Mouse (Mus musculus) layer of hippocampus, adult 9-11 months (tissue): ENCODE measurements around the gene Man2c1.

Source experiments
- DNase-seq: peaks from one replicate; pipeline ENCODE4 v3.0.0; 2022

The Man2c1 gene

DNA sequence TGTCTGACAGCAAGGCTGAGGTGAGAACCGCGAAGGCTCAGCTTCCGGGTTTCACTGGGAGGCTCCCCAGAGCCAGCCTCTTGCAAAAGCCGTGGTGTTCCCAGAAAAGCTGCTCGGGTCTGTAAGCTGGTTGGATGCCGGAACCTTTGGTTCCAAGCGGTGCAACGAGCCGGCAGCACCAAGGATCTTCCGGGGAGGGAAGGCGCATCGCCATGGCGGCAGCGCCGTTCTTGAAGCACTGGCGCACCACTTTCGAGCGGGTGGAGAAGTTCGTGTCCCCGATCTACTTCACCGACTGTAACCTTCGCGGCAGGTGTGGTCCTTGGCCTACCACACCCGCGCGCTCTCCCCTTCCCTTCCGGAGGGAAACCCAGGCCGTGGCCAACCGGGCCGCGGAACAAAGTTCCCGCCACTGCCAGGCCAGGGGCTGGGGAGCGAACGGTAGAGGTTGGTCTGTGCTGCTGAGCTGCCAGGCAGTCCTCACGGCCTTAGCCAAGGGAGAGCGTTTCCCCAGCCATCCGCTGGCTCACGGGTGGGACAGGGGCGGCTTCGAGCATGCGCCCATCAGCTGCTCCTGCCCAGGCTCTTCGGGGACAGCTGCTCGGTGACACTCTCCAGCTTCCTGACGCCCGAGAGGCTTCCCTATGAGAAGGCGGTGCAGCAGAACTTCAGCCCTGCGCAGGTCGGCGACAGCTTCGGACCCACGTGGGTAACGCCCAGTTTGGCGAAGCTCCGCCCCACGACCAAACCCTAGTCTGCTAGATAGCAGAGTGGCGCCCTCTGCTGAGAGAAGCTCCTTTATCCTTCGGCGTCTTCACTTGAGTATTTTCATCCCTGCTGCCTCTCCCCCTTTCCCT lies at the start of gene Man2c1:
Gene Man2c1 (plus strand): TSS at position 114 of the 857 bp plus-strand sequence.
- DNase-seq: peak; percentile 97

DNA sequence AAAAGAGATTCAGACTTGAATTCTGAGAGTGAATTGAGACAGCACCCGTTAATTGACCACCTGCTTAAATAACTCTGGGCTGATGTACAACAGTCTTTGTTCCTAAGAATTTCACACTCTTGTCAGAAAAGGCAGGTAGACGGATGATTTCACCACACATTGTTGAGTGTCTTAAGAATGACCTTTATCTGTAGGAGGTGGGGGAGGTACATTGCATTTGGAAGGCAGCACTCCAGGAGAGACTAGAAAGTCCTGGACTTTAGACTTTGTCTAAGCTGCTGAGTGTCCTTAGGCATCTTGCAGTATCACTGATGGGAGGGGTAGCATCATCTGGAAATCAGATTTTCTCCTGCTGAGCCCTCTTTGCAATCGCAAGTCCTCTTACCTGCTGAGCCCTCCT lies 48.3 kb upstream of the Man2c1 start:
- DNase-seq: no peak

DNA sequence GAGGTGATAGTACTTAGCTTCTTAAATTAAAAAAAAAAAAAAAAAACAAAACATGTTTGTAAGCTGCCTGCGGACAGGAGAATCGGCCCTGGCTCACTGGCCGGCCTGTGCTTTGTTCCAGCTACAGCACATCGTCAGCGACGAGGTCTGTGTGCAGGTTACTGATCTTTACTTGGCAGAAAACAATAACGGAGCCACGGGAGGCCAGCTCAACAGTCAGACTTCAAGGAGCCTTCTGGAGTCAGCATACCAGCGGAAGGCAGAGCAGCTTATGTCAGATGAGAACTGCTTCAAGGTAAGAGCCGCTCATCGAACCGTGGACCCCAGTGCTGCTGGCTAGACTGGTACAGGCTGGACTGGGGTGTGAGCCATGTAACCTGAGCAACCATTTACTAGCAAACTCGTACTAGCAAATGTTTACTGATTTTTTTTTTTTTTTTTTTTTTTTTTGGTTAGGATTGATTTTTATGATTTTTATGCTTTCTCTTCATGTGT lies 13.2 kb upstream of the Man2c1 start:
- no peak for DNase-seq

DNA sequence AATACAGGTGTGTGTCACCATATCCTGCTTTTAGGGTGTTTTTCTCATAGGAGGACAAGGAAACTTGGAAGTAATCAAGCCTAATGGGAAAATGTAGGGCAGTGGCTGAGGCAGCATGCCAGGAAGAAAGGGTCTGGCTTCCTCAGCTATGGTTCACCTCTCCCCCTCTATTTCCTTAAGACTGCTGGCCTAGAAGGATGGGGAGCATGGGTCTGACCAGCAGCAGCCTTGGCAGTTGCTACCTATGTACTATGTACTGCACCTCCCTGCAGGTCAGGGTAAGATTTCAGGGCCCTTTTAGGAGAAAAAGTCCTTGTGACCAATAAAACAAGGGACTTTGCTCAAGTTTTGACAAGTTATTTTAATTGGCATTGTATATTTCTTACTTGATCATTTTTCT lies 849 bp upstream of the Man2c1 start:
- DNase-seq: no peak

DNA sequence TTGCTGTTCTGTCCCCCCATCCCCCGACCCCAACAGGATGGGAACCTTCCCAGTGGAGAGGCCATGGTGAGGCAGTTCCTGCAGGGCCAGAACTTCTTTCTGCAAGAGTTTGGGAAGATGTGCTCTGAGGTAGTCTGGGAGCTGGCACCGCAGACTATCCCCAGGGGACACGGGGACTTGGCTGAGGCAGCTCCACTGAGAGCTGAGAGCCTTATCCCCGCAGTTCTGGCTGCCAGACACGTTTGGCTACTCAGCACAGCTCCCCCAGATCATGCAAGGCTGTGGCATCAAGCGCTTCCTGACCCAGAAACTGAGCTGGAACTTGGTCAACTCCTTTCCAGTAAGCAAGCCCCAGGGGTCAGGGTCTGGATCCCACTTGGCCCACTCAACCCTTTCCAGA lies 6.8 kb downstream of the Man2c1 start:
- no peak for DNase-seq

DNA sequence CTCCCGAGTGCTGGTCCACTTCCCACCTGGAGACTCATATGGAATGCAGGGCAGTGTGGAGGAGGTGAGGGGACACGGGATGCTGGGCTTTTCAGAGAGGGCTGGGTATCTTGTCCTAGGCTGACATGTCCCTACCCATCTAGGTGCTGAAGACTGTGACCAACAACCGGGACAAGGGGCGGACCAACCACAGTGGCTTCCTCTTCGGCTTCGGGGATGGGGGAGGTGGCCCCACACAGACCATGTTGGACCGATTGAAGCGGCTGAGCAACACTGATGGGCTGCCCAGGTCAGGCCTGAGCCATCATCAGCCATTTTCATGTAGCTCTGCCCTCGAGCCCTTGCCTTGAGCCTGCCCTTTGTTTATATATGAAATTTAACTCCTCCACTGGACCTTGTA lies 7.3 kb downstream of the Man2c1 start:
- DNase-seq: no peak

DNA sequence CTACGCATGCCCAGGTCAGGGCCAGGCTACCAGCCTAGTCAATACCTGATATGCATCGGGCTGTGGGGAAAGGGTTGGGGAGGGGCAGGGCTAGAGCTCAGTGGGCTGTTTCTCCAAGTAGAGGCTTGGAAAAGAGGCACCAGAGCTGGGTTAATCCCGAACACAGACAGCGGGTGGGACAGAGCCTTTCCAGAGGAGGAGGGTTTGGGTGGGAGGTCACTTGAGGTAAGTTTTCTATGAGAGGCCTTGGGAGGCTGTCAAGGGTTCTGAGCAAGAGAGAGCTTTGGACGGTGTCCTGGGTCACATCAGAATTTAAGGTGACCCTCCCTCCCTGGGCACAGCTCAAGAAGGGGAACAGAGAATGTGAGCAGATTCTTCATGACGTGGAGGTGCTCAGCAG lies 8.0 kb downstream of the Man2c1 start:
- no peak for DNase-seq

DNA sequence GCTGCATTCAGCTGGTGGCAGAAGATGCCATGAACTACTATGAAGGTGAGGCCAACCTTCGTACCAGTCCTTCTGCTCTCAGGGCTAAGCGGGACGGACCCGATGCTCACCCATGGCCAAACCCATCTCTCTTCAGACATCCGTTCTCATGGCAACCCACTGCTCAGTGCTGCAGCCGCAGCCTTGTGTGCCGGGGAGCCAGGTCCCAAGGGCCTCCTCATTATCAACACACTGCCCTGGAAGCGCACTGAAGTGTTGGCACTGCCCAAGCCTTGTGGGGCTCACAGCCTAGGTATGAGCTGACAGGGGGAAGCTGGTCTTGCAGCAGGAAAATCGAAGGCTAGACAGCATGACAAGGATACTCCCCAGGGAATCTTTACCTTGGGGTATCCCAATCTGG lies 8.6 kb downstream of the Man2c1 start:
- no peak for DNase-seq

DNA sequence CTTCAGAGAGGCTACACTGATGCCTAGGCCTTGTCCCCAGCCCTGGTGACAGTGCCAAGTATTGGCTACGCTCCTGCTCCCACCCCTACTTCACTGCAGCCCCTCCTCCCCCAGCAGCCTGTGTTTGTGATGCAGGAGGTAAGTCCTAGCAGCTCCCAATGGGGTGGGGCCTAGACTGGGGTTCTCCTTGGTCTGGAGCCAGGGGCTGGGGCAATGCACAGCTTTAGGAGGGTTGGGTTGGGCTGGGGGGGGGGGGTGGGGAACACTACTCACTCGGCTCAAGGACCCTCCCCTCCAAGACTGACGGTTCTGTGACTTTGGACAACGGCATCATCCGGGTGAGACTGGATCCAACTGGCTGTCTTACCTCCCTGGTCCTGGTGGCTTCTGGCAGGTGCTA lies 9.1 kb downstream of the Man2c1 start:
- no peak for DNase-seq

DNA sequence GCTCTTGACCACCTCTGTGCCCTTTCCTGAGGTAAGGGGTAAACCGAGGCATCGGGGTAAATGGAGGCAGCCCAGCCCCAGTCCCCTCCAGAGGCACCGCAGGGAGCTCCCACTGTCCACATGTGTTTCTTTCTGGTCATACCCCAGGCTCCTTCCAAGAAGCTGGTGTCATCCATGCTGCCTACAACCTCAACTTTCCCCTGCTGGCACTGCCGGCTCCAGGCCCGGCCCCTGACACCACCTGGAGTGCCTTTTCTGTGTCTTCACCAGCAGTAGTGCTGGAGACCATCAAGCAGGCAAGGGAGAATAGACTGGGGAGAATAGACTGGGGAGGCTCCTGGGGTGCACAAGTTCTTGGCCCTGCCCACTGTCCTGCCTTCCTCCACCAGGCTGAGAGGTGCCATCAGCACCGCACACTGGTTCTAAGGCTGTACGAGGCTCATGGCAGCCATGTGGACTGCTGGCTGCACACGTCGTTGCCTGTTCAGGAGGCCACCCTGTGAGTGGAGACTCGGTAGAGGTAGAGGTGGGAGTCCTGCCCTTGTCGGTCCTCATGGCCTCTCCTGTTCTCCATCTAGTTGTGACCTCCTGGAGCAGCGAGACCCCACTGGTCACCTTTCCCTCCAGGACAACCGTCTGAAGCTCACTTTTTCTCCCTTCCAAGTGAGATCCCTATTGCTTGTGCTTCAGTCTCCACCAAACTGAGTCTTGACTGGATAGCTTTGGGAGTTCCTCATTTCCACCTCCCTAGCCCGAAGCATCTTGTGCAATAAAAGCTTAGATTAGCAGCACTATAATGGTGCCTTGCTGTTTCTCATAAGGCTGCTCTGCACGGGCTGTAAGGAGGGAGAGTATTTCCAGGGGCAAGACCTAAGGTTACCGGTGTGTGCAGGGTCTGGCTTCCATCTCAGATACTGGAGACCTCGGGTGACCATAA lies 11.2 kb downstream of the Man2c1 start:
- DNase-seq: no peak

DNA sequence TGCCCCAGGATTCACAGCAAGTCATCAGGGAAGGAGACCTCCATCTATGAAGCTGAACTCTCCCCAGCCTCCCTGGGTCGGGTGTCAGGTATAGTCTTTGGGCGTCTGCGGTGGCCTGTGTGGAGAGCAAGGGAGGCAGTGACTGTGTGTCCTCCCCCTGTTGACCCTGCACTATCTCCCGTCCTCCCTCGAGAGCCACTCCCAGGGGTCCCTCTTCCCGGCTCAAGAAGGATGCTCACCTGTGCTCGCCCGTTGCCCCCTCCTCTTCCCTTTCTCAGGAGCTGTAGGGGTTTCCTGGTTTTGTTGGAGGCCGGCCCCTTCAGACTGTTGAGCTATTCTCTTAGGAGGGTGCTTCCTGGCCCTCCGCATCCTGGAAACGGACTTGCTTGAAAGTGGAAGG lies 12.7 kb downstream of the Man2c1 start:
- DNase-seq: no peak

DNA sequence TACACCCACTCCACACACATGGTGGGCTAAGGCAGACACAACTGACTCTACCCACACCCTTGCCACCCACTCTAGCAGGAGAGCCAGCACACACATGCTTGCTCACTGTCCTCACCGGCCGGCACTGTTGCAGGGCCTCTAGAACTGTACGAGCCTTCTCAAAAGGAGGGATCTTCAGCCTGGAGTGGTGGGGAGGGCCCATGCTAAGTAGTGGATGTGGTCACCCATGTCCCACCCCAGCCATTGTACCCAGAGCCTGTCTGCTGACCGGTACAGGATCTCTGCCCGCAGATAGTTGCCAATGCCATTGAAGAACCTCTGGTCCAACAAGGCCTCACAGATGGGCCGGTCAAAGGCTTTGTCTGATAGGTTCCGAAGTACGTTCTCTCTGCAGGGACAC lies 14.3 kb downstream of the Man2c1 start:
- DNase-seq: no peak

DNA sequence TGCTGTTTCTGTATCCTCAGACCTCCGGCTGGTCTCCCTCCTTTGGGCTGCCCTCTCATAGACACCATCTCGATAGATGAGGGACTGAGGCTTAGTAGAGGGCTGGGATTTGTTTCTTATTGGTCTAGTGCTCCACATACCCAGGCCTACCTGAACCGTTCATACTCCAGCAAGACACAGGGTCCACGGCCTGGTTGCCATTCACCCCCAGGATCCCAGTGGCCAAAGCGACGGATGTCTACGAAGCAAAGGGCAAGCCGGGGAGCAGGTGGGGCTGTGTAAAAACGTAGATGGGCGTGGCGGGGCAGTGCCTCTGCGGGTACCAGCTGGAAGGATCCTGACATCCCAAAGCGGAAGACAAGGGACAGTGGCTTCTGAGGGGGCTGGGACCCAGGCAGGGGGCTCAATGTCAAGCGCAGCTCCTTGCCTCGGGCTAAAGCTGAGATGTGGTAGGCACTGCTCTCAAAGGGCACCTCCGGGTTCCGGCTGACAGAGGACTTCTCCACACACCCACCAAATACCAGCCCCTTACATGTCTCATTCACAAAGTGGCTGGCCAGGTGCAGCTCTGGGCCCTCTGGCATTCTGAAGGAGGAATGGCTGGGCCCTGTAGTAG lies 16.1 kb downstream of the Man2c1 start:
- no peak for DNase-seq

DNA sequence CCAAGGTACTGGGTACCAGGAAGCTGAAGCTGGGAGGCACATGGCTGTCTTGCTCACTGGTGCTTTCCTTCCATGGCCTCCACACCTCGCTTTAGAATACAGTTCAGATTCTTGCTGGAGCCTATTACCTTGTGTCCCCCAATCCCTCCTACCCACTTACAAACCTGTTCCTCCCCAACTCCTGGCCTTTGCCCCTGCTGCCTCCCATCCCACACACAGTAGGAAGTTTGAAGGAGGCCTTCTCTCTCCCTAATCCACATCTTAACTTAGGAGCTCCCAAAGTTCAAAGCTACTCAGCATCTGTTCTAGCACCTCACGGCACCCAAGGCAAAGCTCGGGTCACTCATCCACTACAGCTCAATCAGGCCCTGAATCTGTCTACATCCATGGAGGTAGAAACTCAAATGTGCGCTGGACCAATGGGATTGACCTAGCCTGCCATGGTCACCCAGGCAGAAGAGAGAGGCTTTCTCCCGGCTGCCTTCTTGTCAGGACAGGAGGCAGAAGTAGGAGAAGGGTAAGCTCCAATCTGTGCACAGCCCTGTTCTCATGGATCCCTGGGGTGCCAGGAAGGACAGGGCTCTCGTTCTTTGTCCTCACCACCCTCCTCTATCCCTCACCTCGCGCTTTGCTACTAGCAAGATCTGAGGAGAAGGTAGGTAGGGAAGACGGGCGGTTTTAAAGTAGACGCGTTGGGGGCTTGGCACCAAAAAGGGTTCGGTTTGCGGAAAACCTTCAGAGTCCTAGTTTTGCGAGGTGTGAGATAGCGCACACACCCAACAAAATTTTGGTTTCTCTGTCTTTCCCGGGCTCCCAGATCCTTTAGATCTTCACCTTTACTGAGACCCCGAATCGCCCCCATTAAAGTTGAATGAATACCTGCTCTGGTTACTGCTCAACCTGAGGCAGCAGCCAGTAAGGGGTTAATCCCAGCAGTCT lies 17.0 kb downstream of the Man2c1 start:
- DNase-seq: no peak

DNA sequence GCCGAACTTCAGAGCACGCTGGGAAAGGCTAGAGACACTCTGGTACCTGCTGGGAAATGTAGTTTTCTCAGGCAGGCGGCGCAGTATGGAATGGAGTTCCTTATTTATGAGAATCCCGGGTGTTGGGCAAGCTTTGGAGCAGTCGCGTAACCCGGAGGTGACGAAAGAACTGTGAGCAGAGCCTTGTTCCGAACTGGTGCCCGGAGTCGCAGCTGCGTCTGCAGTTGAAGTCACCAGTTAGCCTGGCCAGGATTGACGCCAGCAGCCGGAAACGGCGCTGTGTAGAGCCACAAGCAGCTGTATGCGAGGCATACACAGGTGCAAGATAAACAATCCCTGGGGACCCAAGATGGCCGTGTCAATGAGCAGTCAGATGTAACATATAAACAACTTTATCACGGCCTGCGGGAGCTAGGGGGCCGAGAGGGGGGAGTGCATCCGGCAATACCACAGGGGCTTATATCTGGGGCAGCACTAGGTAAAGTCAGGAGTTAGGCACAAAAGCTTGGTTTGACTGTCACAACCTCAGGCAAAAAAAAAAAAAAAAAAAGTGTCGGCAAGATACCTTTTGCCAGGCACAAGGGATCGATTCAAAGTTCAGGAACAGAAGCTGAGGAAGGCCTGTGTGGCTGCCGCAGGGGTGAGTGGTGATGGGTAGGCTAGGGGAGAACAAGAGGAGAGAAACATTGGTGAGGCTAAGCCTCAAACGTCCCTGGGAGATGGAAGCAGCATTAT lies 17.8 kb downstream of the Man2c1 start, which contains the start of gene Neil1:
Gene Neil1 (minus strand): TSS at position 162 of the 735 bp plus-strand sequence.
- DNase-seq: peak; percentile 97

DNA sequence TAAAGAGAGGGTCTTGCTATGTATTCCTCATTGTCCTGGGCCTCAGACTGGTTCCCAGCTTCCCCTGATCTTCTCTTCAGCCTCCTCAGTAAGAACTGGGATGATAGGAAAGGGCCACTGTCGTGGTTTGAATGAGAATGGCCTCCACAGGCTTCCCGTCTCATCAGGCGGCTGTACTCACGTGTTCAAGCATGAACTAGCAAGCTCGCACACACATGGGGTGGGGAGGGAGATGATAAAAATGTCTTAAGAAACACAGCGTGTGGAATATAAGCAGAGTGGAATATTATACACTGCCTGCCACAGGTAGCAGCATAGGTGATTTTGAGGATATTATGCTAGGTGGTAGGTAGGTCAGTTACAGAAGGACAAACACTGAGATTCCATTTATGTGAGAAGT lies 18.5 kb downstream of the Man2c1 start:
- DNase-seq: no peak

DNA sequence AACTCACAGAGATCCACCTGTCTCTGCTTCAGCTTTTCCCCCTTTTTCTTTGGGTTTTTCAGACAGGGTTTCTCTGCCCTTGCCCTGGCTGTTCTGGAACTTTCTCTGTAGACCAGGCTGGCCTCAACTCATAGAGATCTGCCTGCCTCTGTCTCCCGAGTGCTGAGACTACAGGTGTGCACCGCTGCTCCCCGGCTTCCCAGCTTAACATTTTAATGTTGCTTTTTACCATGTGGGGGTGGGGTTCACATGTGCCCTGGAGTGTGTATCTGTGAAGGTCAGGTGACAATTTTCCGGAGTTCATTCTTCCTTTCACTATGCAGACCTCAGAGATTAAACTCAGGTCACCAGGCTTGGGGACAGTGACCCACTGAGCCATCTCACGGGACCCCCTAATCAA lies 19.7 kb downstream of the Man2c1 start:
- DNase-seq: no peak

DNA sequence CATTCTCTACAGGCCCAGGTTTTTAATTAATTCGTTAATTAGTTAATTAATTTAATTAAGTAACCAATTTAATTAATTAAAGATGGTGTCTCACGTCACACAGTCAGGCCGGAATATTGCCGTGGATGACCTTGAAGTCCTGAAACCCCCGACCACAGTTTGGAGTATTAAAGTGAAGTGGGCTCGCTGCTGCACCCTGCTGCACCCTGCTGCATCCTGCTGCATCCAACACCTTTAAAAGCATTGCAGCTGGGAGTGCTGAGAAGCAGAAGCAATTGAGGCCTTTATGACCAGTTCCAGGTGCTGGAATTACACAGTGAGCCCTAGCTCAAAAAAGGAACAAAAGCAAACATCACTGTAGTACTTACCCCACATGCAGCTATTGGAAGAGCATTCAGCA lies 21.8 kb downstream of the Man2c1 start:
- no peak for DNase-seq

DNA sequence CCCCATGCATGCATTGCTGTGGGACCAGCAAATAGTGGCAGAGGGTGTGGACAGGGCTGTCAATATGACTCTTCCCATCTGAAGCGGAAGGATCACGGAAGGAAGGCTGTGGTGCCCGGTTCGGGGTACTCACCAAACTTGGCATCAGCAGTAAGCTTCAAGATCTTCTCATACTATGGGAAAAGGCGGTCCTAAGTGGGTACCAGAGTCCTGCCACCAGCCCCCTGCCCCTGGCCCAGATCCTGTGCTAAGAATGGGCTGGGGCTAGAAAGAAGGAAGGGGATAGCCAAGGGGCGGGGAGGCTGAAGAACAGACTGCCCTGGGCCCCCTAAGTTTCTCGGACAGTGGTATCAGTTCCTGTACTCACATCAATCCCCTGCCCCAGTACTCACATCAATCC lies 25.9 kb downstream of the Man2c1 start:
- no peak for DNase-seq

DNA sequence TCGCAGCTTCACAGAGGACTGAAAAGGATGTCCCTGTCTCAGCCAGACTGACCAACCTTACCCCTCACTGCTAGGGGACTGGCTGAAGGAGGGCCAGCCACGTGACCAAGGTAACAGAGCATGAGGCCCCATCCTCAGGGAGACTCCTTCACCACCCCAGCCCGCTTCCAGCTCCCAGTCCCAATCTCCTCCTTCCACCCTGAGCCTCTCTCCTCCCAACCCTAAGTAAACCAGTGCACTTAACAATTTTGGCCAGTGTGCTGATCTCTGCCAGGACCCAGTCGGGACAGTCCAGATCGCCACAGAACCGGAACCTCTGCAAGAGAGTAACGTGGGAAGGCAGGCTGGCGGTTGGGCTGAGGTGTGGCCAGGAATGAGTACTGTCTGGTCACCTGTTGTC lies 26.3 kb downstream of the Man2c1 start:
- no peak for DNase-seq

DNA sequence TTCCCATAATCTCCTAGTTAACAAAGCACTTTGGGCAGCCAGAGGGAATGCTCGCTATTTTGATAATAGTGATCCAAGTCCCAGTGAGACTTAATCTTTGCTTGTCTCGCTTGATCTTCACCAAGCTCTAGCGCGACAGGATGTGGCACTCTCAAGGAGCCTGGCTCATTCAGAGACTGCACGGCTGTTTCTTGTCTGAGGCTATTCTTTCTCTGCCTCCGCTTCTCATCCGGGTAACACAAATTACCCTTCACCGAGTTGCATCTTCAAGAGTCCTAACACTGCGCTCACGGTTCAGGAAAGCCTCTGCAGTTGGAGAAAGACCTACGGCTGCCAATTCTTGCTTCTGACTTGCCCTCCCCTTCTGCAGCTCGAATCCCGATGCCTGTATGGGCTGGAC lies 27.0 kb downstream of the Man2c1 start:
- DNase-seq: no peak
